Mouse (Mus musculus): ENCODE results near the gene Khdc3. TPM values are rescaled to one million over a fixed set of nuclear protein-coding genes. Genes with fewer than 3 reads are reported as not detected.

Khdc3 gene
- polyA plus RNA-seq (2011; ENCODE audit: insufficient read depth, insufficient read length, low read depth, missing spikeins): 2.3 and 4.0 TPM in 2 replicates

DNA sequence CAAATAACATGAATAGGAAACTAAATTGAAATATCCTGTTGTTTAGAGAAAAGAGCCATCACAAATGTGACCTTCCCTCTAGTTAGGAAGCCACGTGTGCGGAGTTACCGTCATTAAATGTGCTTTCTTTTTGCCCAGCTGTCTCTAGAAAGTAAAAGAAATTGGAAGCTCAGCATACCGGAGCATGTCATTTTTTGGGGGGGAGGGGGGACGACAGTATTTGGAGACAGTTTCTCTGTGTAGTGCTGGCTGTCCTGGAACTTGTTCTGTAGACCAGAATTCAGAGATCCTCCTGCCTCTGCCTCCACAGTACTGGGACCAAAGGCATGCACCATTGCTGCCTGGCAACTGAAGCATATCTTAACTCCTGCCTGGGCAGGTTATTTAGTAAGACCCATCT, at the start of gene Khdc3:
Gene Khdc3, plus strand, starts transcription at position 301 of the 400 bp plus-strand sequence.
- Histone ChIP-seq H3K9ac (ENCODE audit: low read depth, poor library complexity, severe bottlenecking) (no peak within 1 kb of the TSS), H3K9me3 (replicated peaks; ENCODE audit: control insufficient read depth, insufficient read depth, low read length, poor library complexity, severe bottlenecking) (no peaks in the 10 kb centered on the region), H3K4me3 (ENCODE audit: low read depth, low read length) (peak within 1 kb of the TSS; percentile 63), H3K4me1 (ENCODE audit: control insufficient read depth, insufficient read depth, low read length) (peaks cover 5% of the 10 kb centered on the region), H3K27me3 (ENCODE audit: control insufficient read depth, insufficient read depth, low read length, poor library complexity, severe bottlenecking) (peaks cover 4% of the 10 kb centered on the region; the same call in 1 of the 2 replicates), H3K36me3 (ENCODE audit: control insufficient read depth, insufficient read depth, low read length, poor library complexity, severe bottlenecking) (no peaks in the 10 kb centered on the region), H3K27ac (ENCODE audit: insufficient read depth, low read length) (no peak within 1 kb of the TSS)
- TF ChIP-seq EP300 (IDR thresholded peaks at IDR 0.05; ENCODE audit: insufficient read depth, low read depth, low read length) (no peak), POLR2A (IDR thresholded peaks at IDR 0.05; ENCODE audit: insufficient read depth, low read length) (no peak), CTCF (IDR thresholded peaks at IDR 0.05; ENCODE audit: low read depth, low read length) (no peak)

DNA sequence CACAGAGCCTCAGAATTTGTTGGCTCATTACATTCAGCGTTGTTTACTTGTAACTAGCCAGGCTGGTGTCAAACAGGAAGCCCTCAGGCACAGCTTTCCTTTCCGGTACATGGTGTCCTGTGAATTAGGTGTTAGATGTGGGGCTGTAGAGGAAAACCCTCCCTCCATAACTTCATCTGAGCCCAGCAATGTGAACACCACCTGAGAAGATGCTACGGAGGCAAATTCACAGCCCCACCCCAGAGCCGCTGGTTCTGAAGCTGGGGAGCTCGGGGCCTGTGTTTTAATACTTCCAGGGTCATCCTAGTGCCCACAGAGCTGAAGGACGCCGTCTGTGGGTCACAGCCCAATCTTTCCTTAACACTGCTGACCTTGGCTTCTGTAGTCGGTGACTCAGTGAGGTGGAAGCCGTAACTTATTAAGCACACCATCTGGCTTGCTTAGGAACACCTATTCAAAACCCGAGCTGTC, 46.2 kb upstream of the Khdc3 start:
- H3K9ac ChIP-seq (ENCODE audit: low read depth, poor library complexity, severe bottlenecking): peak overlapping the region; percentile 21; the same call in 1 of the 2 replicates
- H3K36me3 ChIP-seq (ENCODE audit: control insufficient read depth, insufficient read depth, low read length, poor library complexity, severe bottlenecking): no peaks in the 10 kb centered on the region
- no peaks in the 10 kb centered on the region for H3K9me3 ChIP-seq (replicated peaks; ENCODE audit: control insufficient read depth, insufficient read depth, low read length, poor library complexity, severe bottlenecking)
- no peak for TF ChIP-seq POLR2A (IDR thresholded peaks at IDR 0.05; ENCODE audit: insufficient read depth, low read length)
- TF ChIP-seq CTCF (IDR thresholded peaks at IDR 0.05; ENCODE audit: low read depth, low read length): no peak
- TF ChIP-seq EP300 (IDR thresholded peaks at IDR 0.05; ENCODE audit: insufficient read depth, low read depth, low read length): 0 out of 2 replicates have a peak, but pooled peaks have one; percentile 39
- no peaks in the 10 kb centered on the region for H3K27me3 ChIP-seq (ENCODE audit: control insufficient read depth, insufficient read depth, low read length, poor library complexity, severe bottlenecking)
- H3K4me1 ChIP-seq (ENCODE audit: control insufficient read depth, insufficient read depth, low read length): peaks cover 4% of the 10 kb centered on the region
- peak overlapping the region; percentile 73 for H3K27ac ChIP-seq (ENCODE audit: insufficient read depth, low read length)
- no peak overlapping the region for H3K4me3 ChIP-seq (ENCODE audit: low read depth, low read length)

DNA sequence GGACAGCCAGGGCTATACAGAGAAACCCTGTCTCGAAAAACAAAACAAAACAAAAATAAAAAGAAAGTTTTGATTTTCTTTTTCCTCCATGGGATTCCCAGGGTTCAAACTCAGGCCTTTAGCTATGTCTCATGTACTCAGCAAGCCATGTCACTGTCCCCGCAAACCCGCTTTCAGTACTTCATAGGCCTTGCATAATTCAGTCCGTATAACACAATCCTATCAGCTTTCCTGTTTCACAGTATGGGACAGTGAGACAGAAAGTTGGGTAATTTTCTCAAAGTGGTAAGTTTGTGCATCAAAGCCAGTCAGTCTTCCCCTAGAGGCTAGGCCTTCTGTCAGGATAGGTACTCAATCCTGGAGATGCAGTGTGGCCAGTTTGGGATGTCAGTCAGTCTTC, 42.4 kb upstream of the Khdc3 start:
- Histone ChIP-seq H3K9ac (ENCODE audit: low read depth, poor library complexity, severe bottlenecking) (no peak overlapping the region), H3K4me3 (ENCODE audit: low read depth, low read length) (no peak overlapping the region), H3K9me3 (replicated peaks; ENCODE audit: control insufficient read depth, insufficient read depth, low read length, poor library complexity, severe bottlenecking) (no peaks in the 10 kb centered on the region), H3K36me3 (ENCODE audit: control insufficient read depth, insufficient read depth, low read length, poor library complexity, severe bottlenecking) (no peaks in the 10 kb centered on the region), H3K27ac (ENCODE audit: insufficient read depth, low read length) (no peak overlapping the region), H3K4me1 (ENCODE audit: control insufficient read depth, insufficient read depth, low read length) (peaks cover 6% of the 10 kb centered on the region), H3K27me3 (ENCODE audit: control insufficient read depth, insufficient read depth, low read length, poor library complexity, severe bottlenecking) (no peaks in the 10 kb centered on the region)
- TF ChIP-seq CTCF (IDR thresholded peaks at IDR 0.05; ENCODE audit: low read depth, low read length): no peak
- TF ChIP-seq POLR2A (IDR thresholded peaks at IDR 0.05; ENCODE audit: insufficient read depth, low read length): no peak
- TF ChIP-seq EP300 (IDR thresholded peaks at IDR 0.05; ENCODE audit: insufficient read depth, low read depth, low read length): no peak

DNA sequence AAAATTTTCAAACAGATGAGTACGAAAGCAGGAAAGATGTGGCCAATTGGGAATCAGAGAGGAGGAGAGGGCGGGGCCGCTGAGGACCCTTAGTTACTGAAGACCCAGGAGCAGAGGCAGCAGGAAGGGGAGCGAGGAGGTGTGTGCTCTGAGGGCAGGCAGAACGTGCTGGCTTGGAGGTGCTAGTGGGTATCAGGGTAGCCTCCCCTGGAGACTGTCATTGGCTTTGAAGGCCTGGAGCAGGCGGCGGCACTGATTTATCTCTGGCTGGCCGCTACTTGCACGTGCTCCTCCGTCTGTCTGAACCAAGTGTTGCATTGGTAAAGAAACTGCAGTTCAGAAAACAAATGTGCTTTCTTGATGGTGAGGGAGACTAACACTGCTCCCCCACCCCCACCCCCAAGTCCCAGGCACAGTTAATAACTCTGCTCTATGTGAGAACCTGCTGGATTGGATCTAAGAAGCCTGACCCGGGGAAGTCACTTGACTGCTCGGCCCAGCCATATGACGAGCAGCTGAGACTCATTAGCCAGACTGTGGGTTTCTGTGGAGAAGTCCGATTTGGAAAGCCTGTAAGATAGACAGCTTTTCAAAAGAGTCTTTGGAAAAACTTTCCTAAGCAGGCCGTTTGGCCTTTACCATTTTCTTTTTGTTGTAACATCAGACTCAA, 37.9 kb upstream of the Khdc3 start:
- H3K9me3 ChIP-seq (replicated peaks; ENCODE audit: control insufficient read depth, insufficient read depth, low read length, poor library complexity, severe bottlenecking): no peaks in the 10 kb centered on the region
- TF ChIP-seq EP300 (IDR thresholded peaks at IDR 0.05; ENCODE audit: insufficient read depth, low read depth, low read length) (no peak), CTCF (IDR thresholded peaks at IDR 0.05; ENCODE audit: low read depth, low read length) (no peak), POLR2A (IDR thresholded peaks at IDR 0.05; ENCODE audit: insufficient read depth, low read length) (peak; percentile 34)
- no peak overlapping the region for H3K9ac ChIP-seq (ENCODE audit: low read depth, poor library complexity, severe bottlenecking)
- H3K27ac ChIP-seq (ENCODE audit: insufficient read depth, low read length): no peak overlapping the region
- no peaks in the 10 kb centered on the region for H3K36me3 ChIP-seq (ENCODE audit: control insufficient read depth, insufficient read depth, low read length, poor library complexity, severe bottlenecking)
- H3K27me3 ChIP-seq (ENCODE audit: control insufficient read depth, insufficient read depth, low read length, poor library complexity, severe bottlenecking): no peaks in the 10 kb centered on the region
- peak overlapping the region; percentile 4; the same call in 1 of the 2 replicates for H3K4me3 ChIP-seq (ENCODE audit: low read depth, low read length)
- peaks cover 10% of the 10 kb centered on the region for H3K4me1 ChIP-seq (ENCODE audit: control insufficient read depth, insufficient read depth, low read length)

DNA sequence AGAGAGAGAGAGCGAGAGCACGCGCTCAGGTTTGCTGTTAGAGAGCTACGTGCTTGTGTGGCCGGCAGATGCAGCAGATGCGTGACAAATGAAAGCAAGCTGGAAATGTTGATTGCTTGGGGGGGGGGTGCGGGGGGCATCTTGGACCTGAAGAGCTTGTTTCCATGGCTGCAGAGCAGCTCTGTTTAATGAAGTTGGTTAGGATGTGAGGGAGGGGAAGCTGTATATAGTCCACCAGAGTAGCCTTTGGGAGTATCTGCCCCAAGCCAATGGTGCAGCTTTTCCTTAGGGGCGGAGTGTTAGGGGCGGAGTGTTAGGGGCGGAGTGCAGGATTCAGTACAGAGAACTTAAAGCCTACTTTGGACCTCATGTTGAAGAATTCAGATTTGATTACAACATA, 34.5 kb upstream of the Khdc3 start:
- H3K27me3 ChIP-seq (ENCODE audit: control insufficient read depth, insufficient read depth, low read length, poor library complexity, severe bottlenecking): no peaks in the 10 kb centered on the region
- peak; percentile 11 for TF ChIP-seq POLR2A (IDR thresholded peaks at IDR 0.05; ENCODE audit: insufficient read depth, low read length)
- TF ChIP-seq EP300 (IDR thresholded peaks at IDR 0.05; ENCODE audit: insufficient read depth, low read depth, low read length): no peak
- 0 out of 2 replicates have a peak overlapping the region, but pooled peaks have one; percentile 21 for H3K4me3 ChIP-seq (ENCODE audit: low read depth, low read length)
- peaks cover 14% of the 10 kb centered on the region for H3K4me1 ChIP-seq (ENCODE audit: control insufficient read depth, insufficient read depth, low read length)
- no peaks in the 10 kb centered on the region for H3K36me3 ChIP-seq (ENCODE audit: control insufficient read depth, insufficient read depth, low read length, poor library complexity, severe bottlenecking)
- peak overlapping the region; percentile 39; the same call in 1 of the 2 replicates for H3K9ac ChIP-seq (ENCODE audit: low read depth, poor library complexity, severe bottlenecking)
- H3K27ac ChIP-seq (ENCODE audit: insufficient read depth, low read length): peak overlapping the region; percentile 57
- H3K9me3 ChIP-seq (replicated peaks; ENCODE audit: control insufficient read depth, insufficient read depth, low read length, poor library complexity, severe bottlenecking): no peaks in the 10 kb centered on the region

DNA sequence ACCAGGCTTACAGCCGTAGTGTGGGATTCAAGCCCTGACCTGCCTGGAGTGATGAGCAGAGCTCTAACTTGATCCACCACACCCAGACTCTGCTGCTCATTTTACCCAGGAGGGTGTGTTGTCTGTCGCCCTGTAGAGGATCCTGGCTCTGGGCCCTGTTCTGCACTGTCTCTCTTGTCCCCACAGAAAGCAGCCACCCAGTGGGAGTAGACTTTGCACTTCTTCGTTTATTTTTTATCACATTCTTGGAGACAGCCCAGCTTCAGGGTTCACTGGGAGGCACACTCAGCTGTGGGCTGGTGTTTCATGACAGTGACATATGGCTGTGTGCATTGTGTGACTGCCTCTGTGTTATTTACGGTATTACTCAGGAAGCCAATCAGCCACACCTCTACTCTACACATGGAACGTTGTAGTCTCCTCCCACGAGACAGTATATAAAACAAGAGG, 33.4 kb upstream of the Khdc3 start:
- peak overlapping the region; percentile 39 for H3K9ac ChIP-seq (ENCODE audit: low read depth, poor library complexity, severe bottlenecking)
- no peaks in the 10 kb centered on the region for H3K36me3 ChIP-seq (ENCODE audit: control insufficient read depth, insufficient read depth, low read length, poor library complexity, severe bottlenecking)
- H3K27me3 ChIP-seq (ENCODE audit: control insufficient read depth, insufficient read depth, low read length, poor library complexity, severe bottlenecking): no peaks in the 10 kb centered on the region
- H3K9me3 ChIP-seq (replicated peaks; ENCODE audit: control insufficient read depth, insufficient read depth, low read length, poor library complexity, severe bottlenecking): no peaks in the 10 kb centered on the region
- H3K27ac ChIP-seq (ENCODE audit: insufficient read depth, low read length): peak overlapping the region; percentile 55
- 0 out of 2 replicates have a peak overlapping the region, but pooled peaks have one; percentile 4 for H3K4me3 ChIP-seq (ENCODE audit: low read depth, low read length)
- peaks cover 14% of the 10 kb centered on the region for H3K4me1 ChIP-seq (ENCODE audit: control insufficient read depth, insufficient read depth, low read length)
- no peak for TF ChIP-seq EP300 (IDR thresholded peaks at IDR 0.05; ENCODE audit: insufficient read depth, low read depth, low read length)
- no peak for TF ChIP-seq CTCF (IDR thresholded peaks at IDR 0.05; ENCODE audit: low read depth, low read length)
- no peak for TF ChIP-seq POLR2A (IDR thresholded peaks at IDR 0.05; ENCODE audit: insufficient read depth, low read length)
